Mouse (Mus musculus) left cerebral cortex, postnatal 25 days (tissue): ENCODE data around the gene Cpvl. TPM values are rescaled to one million over a fixed set of nuclear protein-coding genes. Genes with fewer than 3 reads are reported as not detected.

Experiments
- DNase-seq, 2 experiments: peaks; one replicate each; pipeline ENCODE4 v3.0.0; 2022; ENCODE audit warnings: low spot score in 2 of 2, mixed read lengths in 1 of 2
- intact Hi-C: fragments of 180-260 bp; cut with DNase I; formaldehyde crosslinking; loops from one replicate; pipeline ENCODE4 v1.15.1; 2025
- total RNA-seq, 2 experiments: library from RNA; stranded (reverse); gene quantifications; 2 replicates each; pipeline ENCODE4 v1.2.3; 2021

Gene Cpvl
- total RNA-seq, 2 experiments from 2014 or later = not detected

- DNase-seq = no peak
- intact Hi-C loops = no loop called here
Observed at GRCm38 (mm10) chr6:53944887-53945286, 33.6 kb downstream of the Cpvl start.

DNA sequence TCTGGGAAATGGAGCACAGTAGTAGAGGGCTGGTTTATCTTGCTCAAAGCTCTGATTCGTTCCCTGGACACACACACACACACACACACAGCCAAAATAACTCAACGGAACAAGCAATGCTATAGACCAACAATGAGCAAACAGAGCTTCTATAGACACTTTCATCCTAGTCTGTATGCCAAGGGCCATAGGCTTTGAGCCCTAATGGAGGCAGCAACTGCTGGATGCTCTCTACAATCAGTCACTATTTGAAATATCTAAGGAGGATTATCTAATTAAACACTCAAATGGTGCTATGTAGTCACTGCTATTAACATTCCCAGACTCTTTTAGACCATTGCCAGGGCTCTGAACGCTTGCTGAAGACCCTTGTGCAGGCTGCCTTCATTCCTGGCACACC, 34.1 kb downstream of the Cpvl start:
- DNase-seq = no peak
- intact Hi-C loops = no loop called here

GRCm38 (mm10) chr6:53942190-53942831, 36.2 kb downstream of the Cpvl start:
- intact Hi-C loops = no loop called here
- no peak for DNase-seq

- intact Hi-C loops = no loop called here
- no peak for DNase-seq
Observed at GRCm38 (mm10) chr6:53939752-53940151, 38.7 kb downstream of the Cpvl start.

- DNase-seq = no peak
- intact Hi-C loops = no loop called here
Observed at GRCm38 (mm10) chr6:53938942-53939341, 39.5 kb downstream of the Cpvl start.

DNA sequence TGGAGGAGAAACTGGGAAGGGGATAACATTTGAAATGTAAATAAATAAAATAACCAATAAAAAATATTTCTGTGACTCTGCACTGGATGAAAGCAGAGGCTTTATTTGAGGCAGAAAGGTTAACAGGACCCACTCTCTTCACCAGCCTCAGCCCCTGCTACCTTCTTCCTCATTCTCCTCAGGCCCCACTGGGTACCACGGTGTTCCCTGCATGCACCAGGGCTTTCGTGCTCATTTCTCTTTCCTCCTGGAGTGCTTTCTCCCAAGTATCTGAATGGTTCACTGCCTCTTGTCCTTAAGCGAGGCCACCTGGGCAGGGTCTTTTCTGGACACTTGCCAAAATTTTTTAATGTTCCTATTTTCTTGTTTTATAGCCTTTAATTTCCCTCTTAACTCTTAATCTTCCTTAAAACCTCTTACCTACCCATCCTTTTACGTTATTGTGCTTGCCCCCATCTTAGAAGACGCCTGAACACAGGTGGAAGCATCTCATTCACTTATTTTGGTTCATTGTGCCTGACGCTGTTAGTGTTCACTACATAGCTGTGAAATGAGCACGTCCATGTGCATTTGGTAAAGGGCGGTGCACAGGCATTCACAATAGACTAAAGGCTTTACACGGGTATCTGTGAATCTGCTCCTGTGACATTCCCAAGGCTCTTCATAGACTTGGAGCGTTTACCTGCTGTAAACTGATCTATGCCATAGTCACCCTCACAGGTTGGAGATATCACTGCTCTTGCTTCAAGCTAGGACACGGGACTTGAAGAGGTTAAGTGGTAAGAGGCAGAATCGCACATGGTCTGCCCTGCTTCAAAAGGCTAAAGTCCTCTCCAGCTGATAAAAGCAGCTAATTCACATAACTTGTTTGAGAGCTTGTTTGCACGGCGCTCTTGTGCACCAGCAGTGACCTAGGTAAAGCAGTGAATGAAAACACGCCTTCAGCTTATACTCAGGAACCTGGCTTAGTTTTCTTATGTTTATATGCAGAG, 41.0 kb downstream of the Cpvl start:
- no peak for DNase-seq
- intact Hi-C loops = no loop called here

GRCm38 (mm10) chr6:53931605-53932004, 46.9 kb downstream of the Cpvl start:
- no peak for DNase-seq
- intact Hi-C loops = no loop called here

DNA sequence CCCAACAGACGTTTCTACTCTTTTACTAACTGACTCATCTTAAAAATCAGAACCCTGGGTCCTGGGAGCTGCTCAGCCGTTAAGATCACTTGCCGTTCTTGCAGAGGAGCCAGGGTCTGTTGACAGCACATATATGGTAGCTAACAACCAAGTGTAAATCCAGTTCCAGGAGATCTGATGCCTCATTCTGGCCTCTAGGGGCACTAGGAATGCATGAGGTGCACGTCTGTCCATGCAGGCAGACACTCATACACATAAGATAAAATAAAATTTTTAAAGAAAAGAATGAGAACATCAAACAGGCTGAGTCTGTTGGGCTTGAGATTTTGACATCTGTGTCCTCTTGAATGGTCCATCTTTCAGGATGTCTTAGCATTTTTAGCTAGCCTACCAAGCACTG, 48.6 kb downstream of the Cpvl start:
- intact Hi-C loops = no loop called here

DNA sequence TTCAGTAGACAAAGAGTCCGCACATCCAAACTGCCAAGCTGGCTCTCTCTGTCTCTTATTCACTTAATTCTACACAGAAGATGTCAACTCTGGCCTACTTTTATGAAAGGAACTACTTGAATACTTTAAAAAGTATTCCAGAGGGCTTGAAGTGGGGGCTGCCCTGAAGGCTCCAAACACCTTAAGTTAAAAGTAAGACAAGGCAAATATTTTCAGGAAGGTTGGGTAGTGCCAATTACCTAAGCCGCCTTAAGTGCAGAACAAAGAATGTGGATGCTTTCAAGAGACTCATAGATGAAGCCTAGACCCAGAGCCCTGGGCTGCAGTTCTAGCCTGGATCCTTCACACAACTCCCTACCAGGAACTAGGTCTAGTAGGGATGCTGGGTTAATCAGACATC, 52.3 kb downstream of the Cpvl start:
- no peak for DNase-seq
- intact Hi-C loops = no loop called here

More for the DNA sequence above, 48.6 kb downstream of the Cpvl start:
- no peak for DNase-seq

DNA sequence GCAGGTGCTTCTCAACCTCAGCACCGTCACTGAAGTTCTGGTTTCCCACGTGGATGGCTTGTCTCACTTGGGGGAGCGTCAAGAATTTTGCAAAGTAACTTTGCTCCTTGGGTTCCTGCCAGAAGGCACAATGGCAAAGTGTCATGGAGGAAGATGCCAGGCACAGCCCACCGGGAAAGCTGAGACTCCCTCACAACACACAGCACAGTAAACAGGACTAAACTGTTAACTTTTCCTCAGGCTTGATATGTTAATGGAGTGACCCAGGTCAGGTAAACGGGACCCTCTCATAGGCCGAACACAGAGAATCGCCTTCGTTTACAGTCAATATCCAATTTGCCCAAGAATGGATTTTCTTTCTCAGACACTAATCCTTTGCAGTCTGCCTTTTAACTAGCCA, 53.3 kb downstream of the Cpvl start:
- intact Hi-C loops = no loop called here
- no peak for DNase-seq

GRCm38 (mm10) chr6:53920041-53920440, 58.4 kb downstream of the Cpvl start:
- intact Hi-C loops = no loop called here
- DNase-seq = no peak

- no peak for DNase-seq
- intact Hi-C loops = no loop called here
Observed at GRCm38 (mm10) chr6:53917026-53917558, 61.4 kb downstream of the Cpvl start.

GRCm38 (mm10) chr6:53915347-53915746, 63.1 kb downstream of the Cpvl start:
- no peak for DNase-seq
- intact Hi-C loops = no loop called here

DNA sequence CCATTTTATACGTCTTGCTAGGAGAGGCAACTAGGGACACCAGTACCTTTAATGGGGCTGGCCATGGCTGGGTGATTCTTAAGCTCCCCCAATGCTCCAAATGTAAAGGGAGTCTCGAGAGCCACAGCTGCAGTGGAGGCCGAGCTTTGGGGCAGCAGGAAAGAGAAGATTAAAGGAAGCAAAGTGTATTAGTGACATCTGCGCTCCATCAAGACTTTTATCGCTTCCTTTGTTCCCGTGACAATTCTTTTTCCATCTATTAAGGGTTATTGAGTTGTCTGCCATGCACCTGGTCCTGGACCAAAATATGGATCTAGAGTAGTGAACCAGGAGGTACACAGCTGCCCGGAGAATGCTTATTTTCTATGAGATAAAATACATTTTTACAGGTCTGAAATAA, 65.3 kb downstream of the Cpvl start:
- DNase-seq = no peak
- intact Hi-C loops = no loop called here

DNA sequence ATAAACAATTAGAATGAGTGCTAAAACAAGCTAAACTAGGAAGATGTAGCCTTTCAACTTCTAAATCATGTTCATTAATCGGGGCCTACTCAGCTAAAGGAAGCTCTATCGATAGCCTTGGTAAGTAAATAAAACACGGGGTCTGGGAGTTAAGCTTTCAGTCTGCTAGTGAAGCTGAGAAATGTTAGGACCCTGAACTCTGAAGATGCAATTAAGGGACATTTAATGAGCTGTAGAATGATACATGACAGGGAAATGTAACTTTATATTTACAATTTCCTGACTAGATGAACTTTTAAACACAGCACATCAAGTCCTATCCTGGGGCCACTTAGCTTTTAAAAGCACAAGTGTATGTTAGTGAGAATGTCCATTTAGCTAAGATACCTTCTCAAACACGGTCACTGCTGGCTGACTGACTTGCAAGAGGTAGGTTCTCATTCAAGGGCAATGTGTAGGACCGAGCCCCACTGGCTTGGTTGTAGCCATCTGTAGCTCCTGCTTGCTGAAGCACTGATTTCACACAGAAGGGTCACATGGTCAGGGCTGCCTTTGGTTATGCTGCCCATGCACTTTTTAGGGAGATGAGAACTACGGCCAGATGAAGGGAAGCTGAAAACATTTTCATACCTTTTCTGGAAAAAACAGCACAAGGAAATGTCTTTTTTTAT, 66.2 kb downstream of the Cpvl start:
- intact Hi-C loops = no loop called here
- DNase-seq = no peak

GRCm38 (mm10) chr6:53909986-53910385, 68.5 kb downstream of the Cpvl start:
- no peak for DNase-seq
- intact Hi-C loops = no loop called here

DNA sequence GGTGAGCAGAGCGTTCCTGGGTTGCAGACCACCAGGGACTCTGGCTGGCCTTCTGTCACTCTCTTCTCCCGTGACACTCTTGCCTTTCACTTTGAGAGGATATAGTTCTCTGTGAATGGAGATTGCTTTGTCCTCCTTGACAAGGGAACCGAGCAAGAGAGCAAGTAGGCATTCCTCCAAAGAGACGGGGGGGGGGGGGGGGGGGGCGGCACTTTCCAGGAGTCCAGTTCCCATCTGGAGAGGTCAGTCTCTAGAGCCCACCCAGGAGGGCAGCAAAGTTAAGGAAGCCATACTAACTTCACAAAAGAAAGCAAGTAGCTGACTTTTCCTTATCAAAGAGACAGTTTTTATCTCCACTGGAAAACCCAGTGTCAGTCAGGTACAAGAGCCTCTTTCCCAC, 69.0 kb downstream of the Cpvl start:
- intact Hi-C loops = no loop called here
- DNase-seq = no peak

DNA sequence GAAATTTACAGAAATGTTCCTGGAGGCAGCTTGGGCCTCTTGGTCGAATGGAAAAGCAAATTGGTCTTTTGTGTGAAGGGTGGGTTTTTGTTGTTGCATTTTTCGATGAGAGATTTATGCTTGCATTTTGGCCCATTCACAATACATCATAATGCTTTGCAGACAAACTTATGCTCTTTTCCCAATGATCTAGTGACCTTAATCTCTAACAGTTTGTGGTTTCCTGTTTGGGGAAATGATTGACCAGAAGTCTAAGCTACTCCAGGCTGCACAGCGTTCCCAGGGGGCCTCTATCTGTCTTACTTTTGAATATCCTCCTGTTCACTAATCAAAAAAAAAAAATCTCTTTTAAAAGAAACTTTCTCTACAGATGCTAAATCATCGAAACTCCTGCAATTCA, 71.6 kb downstream of the Cpvl start:
- intact Hi-C loops = no loop called here
- no peak for DNase-seq

- intact Hi-C loops = no loop called here
- DNase-seq = no peak
Observed at GRCm38 (mm10) chr6:53906051-53906462, 72.4 kb downstream of the Cpvl start.

GRCm38 (mm10) chr6:53905576-53905975, 72.9 kb downstream of the Cpvl start:
- intact Hi-C loops = no loop called here

More at GRCm38 (mm10) chr6:53905576-53905975, 72.9 kb downstream of the Cpvl start:
- DNase-seq = no peak
